Mouse (Mus musculus) heart, embryonic 11.5 days (tissue): ENCODE results near the gene Lsr. TPM values are rescaled to one million over a fixed set of nuclear protein-coding genes. Genes with fewer than 3 reads are reported as not detected.

Experiments
- ATAC-seq: fragments of 200-750 bp; cut with Nextera tagmentation; replicated peaks from 2 replicates; pipeline ENCODE4 v1.8.0; 2017; ENCODE audit warnings: moderate library complexity; ENCODE audit not compliant: insufficient number of reproducible peaks, low FRiP score, low TSS enrichment
- H3K27ac ChIP-seq: fragments of 300-500 bp; sonication (generic); 2 replicates; pipeline ENCODE4 v1.5.1; 2014; ENCODE audit warnings: mild to moderate bottlenecking, low read depth, low read length
- H3K27me3 ChIP-seq: fragments of 300-500 bp; sonication (generic); 2 replicates; pipeline ENCODE4 v1.6.1; 2014; ENCODE audit warnings: mild to moderate bottlenecking, low read length, mixed read lengths; ENCODE audit not compliant: control insufficient read depth, insufficient read depth
- H3K36me3 ChIP-seq: fragments of 300-500 bp; sonication (generic); 2 replicates; pipeline ENCODE4 v1.6.1; 2014; ENCODE audit warnings: mild to moderate bottlenecking, low read length, moderate library complexity, mixed read lengths; ENCODE audit not compliant: control insufficient read depth, insufficient read depth
- H3K4me1 ChIP-seq: fragments of 300-500 bp; sonication (generic); 2 replicates; pipeline ENCODE4 v1.6.1; 2014; ENCODE audit warnings: low read length; ENCODE audit not compliant: control insufficient read depth, insufficient read depth
- H3K4me2 ChIP-seq: fragments of 300-500 bp; sonication (generic); 2 replicates; pipeline ENCODE4 v1.6.1; 2014; ENCODE audit warnings: mild to moderate bottlenecking, moderate library complexity
- H3K4me3 ChIP-seq: fragments of 300-500 bp; sonication (generic); 2 replicates; pipeline ENCODE4 v1.5.1; 2014; ENCODE audit warnings: low read depth, low read length
- H3K9ac ChIP-seq: fragments of 300-500 bp; sonication (generic); 2 replicates; pipeline ENCODE4 v1.6.1; 2014; ENCODE audit warnings: mild to moderate bottlenecking, low read depth, low read length, moderate library complexity
- H3K9me3 ChIP-seq: fragments of 300-500 bp; sonication (generic); replicated peaks from 2 replicates; pipeline ENCODE4 v1.6.1; 2016; ENCODE audit warnings: low read length; ENCODE audit not compliant: control insufficient read depth
- WGBS: fragments of 180-500 bp; shearing (Covaris S2); extraction: QIAGEN DNeasy Blood & Tissue Kit; methylation state at CpG from one replicate; pipeline ENCODE4 v1.1.7; 2014; ENCODE audit not compliant: insufficient replicate concordance; 5-methylcytosine and 5-hydroxymethylcytosine counted together
- polyA plus RNA-seq: library from polyadenylated mRNA; unstranded; fragments of >200 nt; fragmentation: Nextera tagmentation; extraction: Ambion mirVana; gene quantifications from 2 replicates; pipeline ENCODE4 v1.2.1, GENCODE M21; 2014

Lsr gene
- polyA plus RNA-seq, 1 experiment from 2014 or later: 14.4 TPM

DNA sequence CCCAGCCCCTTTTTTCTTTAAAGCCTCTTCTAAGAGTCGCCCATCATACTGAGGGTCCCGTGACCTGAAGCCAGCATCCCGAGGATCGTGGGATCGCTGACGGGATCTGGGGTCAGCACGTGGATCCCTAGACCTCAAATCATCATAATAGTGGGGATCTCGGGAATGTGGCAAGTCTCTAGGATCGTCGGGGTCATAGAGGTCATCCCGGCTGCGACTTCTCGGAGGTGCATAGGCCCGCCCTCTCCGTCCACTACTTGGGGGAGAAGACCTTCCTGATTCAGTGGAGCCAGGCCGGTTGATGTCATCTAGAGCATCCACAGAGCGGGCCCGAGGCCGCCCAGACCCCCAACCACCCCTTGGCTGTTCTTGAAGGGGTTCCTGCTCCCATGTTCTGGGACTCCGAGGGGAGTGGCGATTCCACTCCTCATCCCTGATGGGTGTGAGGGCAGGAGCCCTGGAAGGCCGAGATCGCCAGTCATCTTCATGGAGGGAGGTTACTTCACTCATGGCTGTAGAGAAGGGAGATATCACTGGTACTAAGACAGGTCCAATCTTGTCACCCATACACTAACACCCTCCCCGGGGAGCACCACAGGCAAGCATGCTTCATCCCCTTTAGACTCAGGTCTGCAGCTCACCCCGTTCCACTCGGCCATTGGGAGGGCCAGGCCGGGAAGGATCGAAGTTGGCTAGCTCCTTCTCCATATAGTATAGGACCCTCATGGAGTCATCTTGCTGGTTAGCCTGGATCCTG lies 15.0 kb downstream of the Lsr start:
- Histone ChIP-seq H3K27ac (peak overlapping the region; percentile 98), H3K9me3 (no peaks in the 10 kb centered on the region), H3K4me2 (peak overlapping the region; percentile 79), H3K4me3 (peak overlapping the region; percentile 98), H3K9ac (peak overlapping the region; percentile 98), H3K36me3 (peaks cover 18% of the 10 kb centered on the region), H3K4me1 (peaks cover 10% of the 10 kb centered on the region), H3K27me3 (no peaks in the 10 kb centered on the region)
- no peak for ATAC-seq
- 78% methylated on average over 28 of the region's 28 CpGs for WGBS

GRCm38 (mm10) chr7:30957367-30957783 lies 15.9 kb downstream of the Lsr start:
- H3K36me3 ChIP-seq: peaks cover 22% of the 10 kb centered on the region
- H3K9me3 ChIP-seq: no peaks in the 10 kb centered on the region
- WGBS: under 1% methylated on average over 43 of the region's 43 CpGs
- peak; percentile 68 for ATAC-seq
- H3K9ac ChIP-seq: peak overlapping the region; percentile 98
- H3K4me1 ChIP-seq: peaks cover 10% of the 10 kb centered on the region
- peak overlapping the region; percentile 98 for H3K4me3 ChIP-seq
- peak overlapping the region; percentile 79 for H3K4me2 ChIP-seq
- H3K27me3 ChIP-seq: no peaks in the 10 kb centered on the region
- H3K27ac ChIP-seq: peak overlapping the region; percentile 98

- H3K4me3 ChIP-seq: peak within 1 kb of the TSS; percentile 98
- peak within 1 kb of the TSS; percentile 79 for H3K4me2 ChIP-seq
- H3K9me3 ChIP-seq: no peaks in the 10 kb centered on the region
- H3K4me1 ChIP-seq: peaks cover 10% of the 10 kb centered on the region
- peak; percentile 60 for ATAC-seq
- peak within 1 kb of the TSS; percentile 98 for H3K9ac ChIP-seq
- no peaks in the 10 kb centered on the region for H3K27me3 ChIP-seq
- WGBS: 0% methylated on average over 26 of the region's 82 CpGs
- peak within 1 kb of the TSS; percentile 98 for H3K27ac ChIP-seq
- H3K36me3 ChIP-seq: peaks cover 22% of the 10 kb centered on the region
Observed at GRCm38 (mm10) chr7:30956756-30957366, 16.4 kb downstream of the Lsr start, which contains the start of gene Usf2. Gene Usf2 (minus strand): TSS chr7:30956803.

- H3K27me3 ChIP-seq: no peaks in the 10 kb centered on the region
- peaks cover 22% of the 10 kb centered on the region for H3K36me3 ChIP-seq
Observed at GRCm38 (mm10) chr7:30956357-30956751, 16.9 kb downstream of the Lsr start.

GRCm38 (mm10) chr7:30955584-30956356 lies 17.5 kb downstream of the Lsr start:
- ATAC-seq: peak; percentile 71
- peak overlapping the region; percentile 98 for H3K27ac ChIP-seq
- H3K27me3 ChIP-seq: no peaks in the 10 kb centered on the region
- H3K4me1 ChIP-seq: peaks cover 10% of the 10 kb centered on the region
- H3K9ac ChIP-seq: peak overlapping the region; percentile 98
- H3K4me2 ChIP-seq: peak overlapping the region; percentile 79
- H3K4me3 ChIP-seq: peak overlapping the region; percentile 98
- H3K36me3 ChIP-seq: peaks cover 22% of the 10 kb centered on the region
- no peaks in the 10 kb centered on the region for H3K9me3 ChIP-seq
- WGBS: under 1% methylated on average over 63 of the region's 64 CpGs

More at GRCm38 (mm10) chr7:30956357-30956751, 16.9 kb downstream of the Lsr start:
- Histone ChIP-seq H3K4me2 (peak overlapping the region; percentile 79), H3K9ac (peak overlapping the region; percentile 98), H3K4me3 (peak overlapping the region; percentile 98), H3K9me3 (no peaks in the 10 kb centered on the region), H3K4me1 (peaks cover 10% of the 10 kb centered on the region), H3K27ac (peak overlapping the region; percentile 98)
- peak; percentile 37 for ATAC-seq
- WGBS: 2% methylated on average over 9 of the region's 49 CpGs

GRCm38 (mm10) chr7:30954971-30955520 lies 18.2 kb downstream of the Lsr start:
- ATAC-seq: no peak
- Histone ChIP-seq H3K4me3 (peak overlapping the region; percentile 98), H3K9me3 (no peaks in the 10 kb centered on the region), H3K27ac (no peak overlapping the region), H3K4me2 (peak overlapping the region; percentile 79), H3K4me1 (peaks cover 10% of the 10 kb centered on the region), H3K27me3 (no peaks in the 10 kb centered on the region), H3K36me3 (peaks cover 24% of the 10 kb centered on the region), H3K9ac (no peak overlapping the region)
- 88% methylated on average over 12 of the region's 12 CpGs for WGBS

- H3K4me1 ChIP-seq: peaks cover 10% of the 10 kb centered on the region
- no peak overlapping the region for H3K4me2 ChIP-seq
- no peak for ATAC-seq
- H3K4me3 ChIP-seq: no peak overlapping the region
- H3K9ac ChIP-seq: no peak overlapping the region
- H3K27ac ChIP-seq: no peak overlapping the region
- 92% methylated on average over 3 of the region's 3 CpGs for WGBS
- H3K27me3 ChIP-seq: no peaks in the 10 kb centered on the region
- H3K36me3 ChIP-seq: peaks cover 24% of the 10 kb centered on the region
- no peaks in the 10 kb centered on the region for H3K9me3 ChIP-seq
Observed at GRCm38 (mm10) chr7:30954036-30954435, 19.2 kb downstream of the Lsr start.

DNA sequence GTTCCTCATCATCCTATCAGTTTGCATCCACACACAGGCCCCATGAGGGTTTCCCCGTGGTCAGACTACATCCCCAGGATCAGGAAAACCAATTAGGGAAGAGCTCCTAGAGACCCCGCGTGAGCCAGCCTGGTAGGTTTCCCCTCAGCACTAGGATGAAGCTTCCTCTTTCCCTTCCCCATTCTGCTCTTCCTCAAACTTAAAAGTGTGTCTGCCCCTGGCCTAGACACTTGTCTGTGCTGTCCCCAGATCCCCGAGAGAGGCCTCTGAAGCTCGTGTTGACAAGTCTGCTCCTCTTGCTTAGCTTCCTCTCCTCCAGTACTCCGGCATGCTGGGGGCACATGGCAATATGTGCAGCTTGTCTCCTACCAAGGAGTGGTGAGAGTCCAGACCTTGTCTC lies 19.8 kb downstream of the Lsr start:
- peaks cover 24% of the 10 kb centered on the region for H3K36me3 ChIP-seq
- 82% methylated on average over 6 of the region's 6 CpGs for WGBS

More for the DNA sequence above, 19.8 kb downstream of the Lsr start:
- no peak for ATAC-seq
- no peak overlapping the region for H3K9ac ChIP-seq
- H3K4me1 ChIP-seq: peaks cover 10% of the 10 kb centered on the region
- no peak overlapping the region for H3K27ac ChIP-seq
- no peak overlapping the region for H3K4me3 ChIP-seq
- H3K9me3 ChIP-seq: no peaks in the 10 kb centered on the region
- H3K4me2 ChIP-seq: no peak overlapping the region
- no peaks in the 10 kb centered on the region for H3K27me3 ChIP-seq
